ENCODE assay signal across 1 mouse cellular context in the genomic region with DNA sequence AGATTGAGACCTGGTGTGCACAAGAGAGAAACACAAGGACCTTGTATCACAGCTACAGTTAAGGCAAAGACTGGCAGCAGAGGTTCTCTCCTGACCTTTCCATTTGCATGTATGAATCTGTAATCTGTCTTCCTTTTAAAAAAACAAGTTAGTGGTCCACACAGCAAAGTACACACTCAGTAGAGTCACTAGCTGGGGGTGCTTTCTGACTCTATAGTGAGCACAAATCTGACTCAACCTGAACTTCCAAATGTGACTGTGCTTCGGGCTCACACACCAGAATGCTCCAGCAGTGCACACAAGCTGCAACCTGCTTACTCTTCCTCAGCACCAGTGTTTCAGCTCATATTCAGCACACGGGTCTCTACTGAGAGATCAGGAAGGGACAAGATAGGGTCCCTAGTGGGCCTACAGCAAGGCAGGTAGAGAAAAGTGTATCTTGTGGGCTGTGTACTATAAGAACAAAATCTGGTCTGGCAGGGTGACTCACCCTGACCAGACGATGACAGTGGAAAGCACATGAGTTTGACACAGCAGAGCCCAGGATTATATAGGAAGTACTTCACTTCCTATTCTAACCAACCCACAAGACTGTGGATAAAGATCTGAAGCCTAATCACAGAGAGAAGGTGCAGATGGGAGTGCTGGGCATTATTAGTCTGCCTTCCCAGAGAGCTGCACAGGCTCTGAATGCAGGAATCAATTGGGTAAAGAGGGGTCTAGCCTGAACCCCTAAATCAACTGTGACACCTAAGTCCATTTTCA.
TF ChIP-seq lines count a peak whose summit lies in the region.

No protein-coding gene starts in this region.

TF ChIP-seq in CH12.LX, 34 proteins besides CTCF, POLR2A, EP300 and RAD21 (continued from another document):
- TF ChIP-seq MYC (IDR thresholded peaks at IDR 0.05; ENCODE audit: low read depth, low read length) = no peak
